Mouse (Mus musculus) heart, postnatal 10 days (tissue): ENCODE measurements around the gene Iqgap2. TPM values are rescaled to one million over a fixed set of nuclear protein-coding genes. Genes with fewer than 3 reads are reported as not detected.
A peak's percentile ranks its signal among the peaks of the same experiment; 100 is the strongest.

Source experiments
- DNase-seq, 2 experiments: peaks; one replicate each; pipeline ENCODE4 v3.0.0; 2021
- intact Hi-C: fragments of 180-260 bp; cut with DNase I; formaldehyde crosslinking; loops from one replicate; pipeline ENCODE4 v1.15.1; 2025
- total RNA-seq, 2 experiments: library from RNA; stranded (reverse); gene quantifications; 2 replicates each; pipeline ENCODE4 v1.2.3; 2021

Gene Iqgap2
- total RNA-seq, 2 experiments from 2014 or later = 2.3 to 3.1 TPM

DNA sequence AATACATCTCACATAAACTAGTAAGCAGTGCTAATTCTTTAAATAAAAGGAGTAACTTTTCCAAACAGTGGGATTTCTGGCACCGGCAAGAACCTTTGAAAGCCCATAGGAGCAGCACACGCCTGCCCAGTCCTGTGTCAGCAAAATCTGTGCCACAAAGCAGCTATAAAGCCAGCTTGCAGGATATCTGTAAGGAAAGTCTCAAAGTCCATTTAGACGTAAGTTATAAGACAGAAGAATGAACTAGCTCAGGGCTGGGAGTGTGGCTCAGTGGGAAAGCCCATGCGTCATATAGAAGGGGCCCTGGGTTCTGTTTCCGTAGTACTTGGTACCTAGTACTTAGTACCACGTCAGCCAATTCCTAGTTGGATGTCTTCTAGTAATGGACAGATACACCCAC is 58.2 kb downstream of the Iqgap2 start:
- intact Hi-C loops = no loop called here
- no peak for DNase-seq

DNA sequence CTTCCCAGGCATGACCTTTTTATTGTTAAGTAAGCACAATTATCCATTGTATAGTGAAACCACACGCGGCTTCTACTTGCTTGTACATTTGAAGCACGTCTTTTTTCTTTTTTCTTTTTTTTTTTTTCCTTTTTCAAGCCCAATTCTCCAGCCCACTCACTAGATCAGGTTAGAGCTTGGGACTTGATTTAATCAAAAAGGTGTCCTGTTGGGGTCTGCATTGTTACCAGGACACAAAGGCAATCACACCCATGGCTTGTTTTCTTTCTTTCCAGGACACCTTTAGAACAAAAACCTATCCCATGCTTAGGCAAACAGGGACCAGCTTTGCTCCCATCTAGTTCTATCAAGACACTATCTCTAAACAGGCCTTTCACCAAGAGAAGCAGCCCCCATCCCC is 59.0 kb downstream of the Iqgap2 start:
- intact Hi-C loops = no loop called here

DNA sequence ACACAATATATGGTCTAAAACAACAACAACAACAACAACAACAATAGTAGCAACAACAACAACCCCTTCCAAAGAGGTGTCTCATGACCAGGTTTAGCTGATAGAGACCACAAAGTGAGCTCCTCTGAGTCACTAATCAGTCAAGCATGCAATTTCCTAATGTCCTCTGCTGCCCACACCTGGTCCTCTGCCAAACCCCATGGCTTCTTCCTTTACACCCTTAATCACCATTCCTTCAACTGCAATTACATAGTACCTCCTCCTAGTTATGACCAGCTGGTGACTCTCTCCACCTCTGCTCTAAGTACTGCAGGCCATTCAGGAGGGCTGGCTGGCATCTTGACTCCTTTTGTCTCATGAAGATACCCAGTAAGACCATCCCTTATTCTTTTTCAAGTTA is 60.0 kb downstream of the Iqgap2 start:
- intact Hi-C loops = no loop called here
- no peak for DNase-seq

More for the DNA sequence above, 59.0 kb downstream of the Iqgap2 start:
- DNase-seq = no peak

DNA sequence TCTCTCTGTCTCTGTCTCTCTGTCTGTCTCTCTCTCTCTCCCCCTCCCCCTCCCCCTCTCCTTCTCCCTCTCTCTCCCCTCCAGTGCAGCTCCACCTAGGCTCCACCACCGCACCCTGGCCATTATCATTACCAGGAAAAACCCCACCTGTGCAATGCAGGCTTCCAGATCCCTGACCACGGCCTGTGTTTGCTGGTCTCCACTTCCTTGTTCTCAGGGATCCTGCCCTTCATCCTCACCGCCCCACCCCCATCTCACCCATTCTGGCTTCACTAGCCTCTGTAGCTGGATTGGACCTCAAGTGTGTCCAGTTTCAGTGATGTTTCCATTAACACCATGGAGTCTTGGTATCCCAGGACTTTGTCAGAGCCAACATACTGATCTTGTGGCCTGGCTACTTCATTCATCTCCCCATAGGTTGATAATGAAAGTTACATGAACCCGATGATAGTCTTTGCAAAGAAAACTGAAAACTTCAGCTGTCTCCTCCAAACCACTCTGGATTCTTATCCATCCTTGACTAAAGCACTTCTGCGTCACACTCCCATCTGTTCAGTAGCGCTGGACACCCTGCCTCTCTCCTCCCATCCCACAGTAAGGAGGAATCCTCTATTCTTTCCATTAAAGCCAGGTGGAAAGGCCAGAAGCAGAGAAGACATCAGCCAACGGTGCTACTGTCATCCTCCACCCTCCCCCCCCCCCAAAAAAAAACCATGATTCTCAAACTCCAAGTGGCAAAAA is 62.1 kb downstream of the Iqgap2 start:
- DNase-seq = no peak
- intact Hi-C loops = no loop called here

- no peak for DNase-seq
- intact Hi-C loops = no loop called here
Observed at GRCm38 (mm10) chr13:95828616-95829015, 63.1 kb downstream of the Iqgap2 start.

DNA sequence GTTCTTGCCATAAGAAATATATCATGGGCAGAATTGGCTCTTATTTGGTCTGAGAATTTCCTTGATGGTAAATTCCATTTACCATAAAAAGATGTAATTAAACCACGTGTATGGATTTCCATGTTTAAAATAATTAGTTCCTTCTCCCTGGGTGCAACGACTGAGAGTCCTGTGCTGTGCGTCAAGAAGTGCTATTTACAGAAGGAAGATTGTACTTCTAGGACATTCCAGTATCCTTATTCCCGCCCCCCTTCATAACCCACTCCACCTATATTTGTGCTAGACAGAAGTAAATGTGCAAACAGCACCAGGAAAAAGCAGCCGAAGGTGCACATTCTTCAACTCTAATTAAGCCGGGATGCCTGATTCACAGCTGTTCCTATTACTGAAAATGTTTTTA is 65.5 kb downstream of the Iqgap2 start:
- intact Hi-C loops = no loop called here
- DNase-seq = no peak

- DNase-seq = no peak
- intact Hi-C loops = no loop called here
Observed at GRCm38 (mm10) chr13:95822918-95823317, 68.8 kb downstream of the Iqgap2 start.

- intact Hi-C loops = no loop called here
- no peak for DNase-seq
Observed at GRCm38 (mm10) chr13:95820071-95820470, 71.7 kb downstream of the Iqgap2 start.

- DNase-seq = no peak
- intact Hi-C loops = no loop called here
Observed at GRCm38 (mm10) chr13:95818941-95819340, 72.8 kb downstream of the Iqgap2 start.

- no peak for DNase-seq
- intact Hi-C loops = no loop called here
Observed at GRCm38 (mm10) chr13:95813643-95814042, 78.1 kb downstream of the Iqgap2 start.

GRCm38 (mm10) chr13:95810796-95811195 is 80.9 kb downstream of the Iqgap2 start:
- DNase-seq = no peak
- intact Hi-C loops = no loop called here

DNA sequence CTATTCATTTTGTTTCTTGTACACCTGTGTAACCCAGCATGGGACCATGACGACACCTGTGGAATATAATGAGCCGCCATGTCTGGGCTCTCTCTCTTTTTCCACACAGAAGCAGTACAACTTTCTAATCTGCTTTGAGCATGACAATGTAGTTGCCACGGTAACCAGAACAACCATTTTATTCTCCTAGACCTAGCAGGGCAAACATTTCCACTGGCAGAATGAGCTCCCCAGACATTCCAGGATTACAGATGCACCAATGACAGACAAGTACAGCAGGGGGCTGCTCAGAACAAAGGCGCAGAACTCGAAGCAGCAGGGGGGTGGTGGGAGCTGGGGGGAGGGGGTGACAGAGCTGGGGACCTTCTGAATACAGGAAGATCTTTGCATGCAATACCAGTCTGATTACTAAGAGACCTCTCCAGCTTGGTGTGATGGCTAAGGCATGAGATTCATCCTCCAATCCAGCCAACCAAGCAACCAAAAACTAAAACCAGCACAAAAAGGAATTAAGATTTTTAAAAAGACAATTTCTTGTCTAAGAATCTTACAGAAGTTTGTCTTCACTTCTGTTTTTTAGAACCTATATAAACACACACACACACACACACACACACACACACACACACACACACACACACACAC is 84.5 kb downstream of the Iqgap2 start:
- DNase-seq = no peak
- intact Hi-C loops = no loop called here

GRCm38 (mm10) chr13:95805469-95806166 is 86.1 kb downstream of the Iqgap2 start:
- DNase-seq = peak; percentile 28
- intact Hi-C loops = no loop called here

DNA sequence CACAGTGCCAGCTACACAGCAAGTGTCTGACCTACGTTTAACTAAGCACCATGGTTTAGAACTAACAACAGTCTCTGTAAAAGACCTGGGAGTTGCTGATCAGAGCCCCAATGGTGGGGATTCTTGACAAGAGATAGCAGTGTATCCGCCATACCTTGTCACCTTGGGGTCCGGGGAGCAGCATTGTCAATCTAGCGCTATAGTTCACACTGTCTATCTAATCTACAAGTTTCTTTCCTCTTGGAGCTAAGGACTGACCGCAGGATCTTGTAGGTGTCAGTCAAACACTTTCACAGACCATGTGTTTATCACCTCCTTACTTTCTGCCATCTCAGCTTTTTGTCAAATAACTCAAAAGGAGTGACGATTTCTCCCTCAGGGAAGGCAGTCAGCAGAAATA is 87.6 kb downstream of the Iqgap2 start:
- DNase-seq = no peak
- intact Hi-C loops = no loop called here

GRCm38 (mm10) chr13:95800925-95801324 is 90.8 kb downstream of the Iqgap2 start:
- DNase-seq = peak in 1 of 2 experiments; percentile 27

DNA sequence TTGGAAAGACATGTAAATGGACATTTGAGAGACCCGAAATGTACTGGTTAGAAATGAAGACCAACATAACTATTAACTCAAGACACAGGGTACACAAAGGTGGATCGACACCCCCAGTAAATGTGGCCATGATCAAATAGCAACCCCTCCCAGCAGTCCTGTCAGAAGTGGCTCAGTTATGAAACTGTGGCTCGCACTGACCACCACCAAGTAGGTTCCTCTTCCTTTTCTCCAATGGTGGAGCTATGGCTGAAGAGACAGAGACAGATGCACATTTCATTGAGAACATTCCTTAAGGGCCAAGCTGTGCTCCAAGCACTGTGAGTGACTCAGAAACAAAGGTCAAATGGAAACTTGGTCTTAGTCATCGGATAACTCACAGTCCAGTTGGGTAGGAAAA is 92.4 kb downstream of the Iqgap2 start:
- DNase-seq = no peak

More at GRCm38 (mm10) chr13:95800925-95801324, 90.8 kb downstream of the Iqgap2 start:
- intact Hi-C loops = no loop called here

DNA sequence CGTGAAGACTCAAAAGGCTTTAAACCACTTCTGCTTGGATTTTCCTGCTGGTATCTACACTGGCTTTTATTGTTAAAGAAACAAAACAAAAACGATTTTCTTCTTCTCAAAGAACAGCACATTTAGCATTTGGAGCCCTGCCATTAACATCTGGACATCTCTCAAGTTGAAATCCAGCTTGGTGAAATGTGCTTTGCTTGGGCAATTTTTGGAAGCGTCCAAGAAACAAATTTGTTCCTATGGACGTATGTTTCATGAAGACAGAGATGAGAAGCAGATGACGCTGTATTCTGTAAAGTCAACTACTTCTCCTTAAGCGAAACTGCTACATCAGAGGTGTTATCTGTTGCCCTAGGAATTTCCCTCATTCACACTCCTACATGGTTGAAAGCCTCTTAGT is 93.0 kb downstream of the Iqgap2 start:
- intact Hi-C loops = no loop called here
- no peak for DNase-seq

More for the DNA sequence above, 92.4 kb downstream of the Iqgap2 start:
- intact Hi-C loops = no loop called here

- intact Hi-C loops = no loop called here
- DNase-seq = no peak
Observed at GRCm38 (mm10) chr13:95797530-95797929, 94.2 kb downstream of the Iqgap2 start.

- intact Hi-C loops = no loop called here
Observed at GRCm38 (mm10) chr13:95794346-95794745, 97.4 kb downstream of the Iqgap2 start.

GRCm38 (mm10) chr13:95790883-95791282 is 100.8 kb downstream of the Iqgap2 start:
- intact Hi-C loops = no loop called here
- DNase-seq = no peak

More at GRCm38 (mm10) chr13:95794346-95794745, 97.4 kb downstream of the Iqgap2 start:
- peak in 1 of 2 experiments; percentile 13 for DNase-seq

- DNase-seq = peak; percentile 20 to 26
Observed at GRCm38 (mm10) chr13:95788631-95789376, 102.9 kb downstream of the Iqgap2 start.

More at GRCm38 (mm10) chr13:95788631-95789376, 102.9 kb downstream of the Iqgap2 start:
- intact Hi-C loops = no loop called here
